Mouse (Mus musculus) ES-Bruce4 (cell line): ENCODE data around the gene Ikbip. TPM values are rescaled to one million over a fixed set of nuclear protein-coding genes. Genes with fewer than 3 reads are reported as not detected.

Experiments
- H3K27ac ChIP-seq: 2 replicates; pipeline ENCODE4 v1.5.1; 2012; ENCODE audit warnings: low read length, inconsistent platforms; ENCODE audit not compliant: insufficient read depth
- H3K27me3 ChIP-seq: 2 replicates; pipeline ENCODE4 v1.6.1; 2012; ENCODE audit warnings: mild to moderate bottlenecking, low read length, inconsistent platforms; ENCODE audit not compliant: control insufficient read depth, poor library complexity, insufficient read depth, severe bottlenecking
- H3K36me3 ChIP-seq: 2 replicates; pipeline ENCODE4 v1.6.1; 2012; ENCODE audit warnings: inconsistent platforms, mild to moderate bottlenecking, low read length, moderate library complexity; ENCODE audit not compliant: control insufficient read depth, poor library complexity, insufficient read depth, severe bottlenecking
- H3K4me1 ChIP-seq: one replicate; pipeline ENCODE4 v1.8.1; 2011; ENCODE audit warnings: low read length; ENCODE audit not compliant: control insufficient read depth, insufficient read depth
- H3K4me3 ChIP-seq: 2 replicates; pipeline ENCODE4 v1.5.1; 2011; ENCODE audit warnings: low read depth, mild to moderate bottlenecking, low read length
- H3K9ac ChIP-seq: 2 replicates; pipeline ENCODE4 v1.6.1; 2012; ENCODE audit warnings: low read depth, mild to moderate bottlenecking, inconsistent platforms; ENCODE audit not compliant: poor library complexity, severe bottlenecking
- H3K9me3 ChIP-seq: replicated peaks from 2 replicates; pipeline ENCODE4 v1.6.1; 2012; ENCODE audit warnings: mild to moderate bottlenecking, low read length, inconsistent platforms; ENCODE audit not compliant: control insufficient read depth, poor library complexity, insufficient read depth, severe bottlenecking
- CTCF ChIP-seq: IDR thresholded peaks from one replicate; pipeline ENCODE4 v1.8.1; 2011; ENCODE audit warnings: low read depth, low read length
- EP300 ChIP-seq: IDR thresholded peaks from 2 replicates; pipeline ENCODE4 v1.6.1; 2011; ENCODE audit warnings: low read depth, low read length; ENCODE audit not compliant: insufficient read depth
- POLR2A ChIP-seq: IDR thresholded peaks from one replicate; pipeline ENCODE4 v1.8.1; 2011; ENCODE audit warnings: low read length; ENCODE audit not compliant: insufficient read depth
- polyA plus RNA-seq: library from polyadenylated mRNA; stranded (reverse); fragments of >200 nt; gene quantifications from 2 replicates; pipeline ENCODE4 v1.2.4, GENCODE M21; 2011; ENCODE audit warnings: low read depth; ENCODE audit not compliant: missing spikeins, insufficient read depth, insufficient read length

Gene Ikbip
- polyA plus RNA-seq, 1 experiment = 35.1 TPM

- H3K4me1 ChIP-seq = peaks cover 1% of the 10 kb centered on the region
- H3K36me3 ChIP-seq = peaks cover 40% of the 10 kb centered on the region
- no peaks in the 10 kb centered on the region for H3K9me3 ChIP-seq
- no peak for TF ChIP-seq CTCF
- TF ChIP-seq EP300 = no peak
- no peak for TF ChIP-seq POLR2A
- no peak overlapping the region for H3K4me3 ChIP-seq
- H3K27me3 ChIP-seq = no peaks in the 10 kb centered on the region
- no peak overlapping the region for H3K9ac ChIP-seq
- no peak overlapping the region for H3K27ac ChIP-seq
Measured at GRCm38 (mm10) chr10:91062355-91062754, 20.4 kb upstream of the Ikbip start.

DNA sequence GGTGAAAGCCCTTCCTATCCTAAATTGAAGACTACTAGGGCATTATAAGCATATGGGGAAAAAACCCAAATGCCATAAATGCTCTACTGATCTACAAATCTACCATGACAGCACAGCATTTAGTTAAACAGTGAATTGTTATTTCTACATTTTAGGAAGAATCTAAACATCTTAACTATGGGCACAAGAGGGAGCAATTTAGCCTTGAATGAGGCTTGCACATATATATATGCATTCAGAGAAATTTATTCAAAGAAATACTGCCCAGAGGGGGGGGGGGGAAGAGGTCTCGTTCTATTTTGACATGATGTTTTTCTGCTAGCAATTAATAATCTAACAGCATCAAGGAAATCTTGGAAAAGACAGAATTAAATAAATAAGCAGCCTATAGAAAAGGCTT, 11.0 kb upstream of the Ikbip start:
- TF ChIP-seq EP300 = no peak
- TF ChIP-seq CTCF = no peak
- no peak for TF ChIP-seq POLR2A
- Histone ChIP-seq H3K9ac (no peak overlapping the region), H3K4me3 (no peak overlapping the region), H3K27ac (no peak overlapping the region), H3K36me3 (peaks cover 14% of the 10 kb centered on the region), H3K4me1 (no peaks in the 10 kb centered on the region), H3K27me3 (no peaks in the 10 kb centered on the region), H3K9me3 (no peaks in the 10 kb centered on the region)

GRCm38 (mm10) chr10:91073345-91073744, 9.4 kb upstream of the Ikbip start:
- peaks cover 18% of the 10 kb centered on the region for H3K36me3 ChIP-seq

GRCm38 (mm10) chr10:91076667-91077066, 6.1 kb upstream of the Ikbip start:
- no peaks in the 10 kb centered on the region for H3K4me1 ChIP-seq
- H3K36me3 ChIP-seq = peaks cover 26% of the 10 kb centered on the region
- H3K27me3 ChIP-seq = no peaks in the 10 kb centered on the region
- no peak overlapping the region for H3K27ac ChIP-seq
- TF ChIP-seq EP300 = no peak
- TF ChIP-seq CTCF = no peak
- no peak for TF ChIP-seq POLR2A
- no peak overlapping the region for H3K9ac ChIP-seq
- H3K9me3 ChIP-seq = no peaks in the 10 kb centered on the region
- no peak overlapping the region for H3K4me3 ChIP-seq

More at GRCm38 (mm10) chr10:91073345-91073744, 9.4 kb upstream of the Ikbip start:
- Histone ChIP-seq H3K4me3 (no peak overlapping the region), H3K9ac (no peak overlapping the region), H3K9me3 (no peaks in the 10 kb centered on the region), H3K4me1 (no peaks in the 10 kb centered on the region), H3K27ac (no peak overlapping the region), H3K27me3 (no peaks in the 10 kb centered on the region)
- TF ChIP-seq EP300 (no peak), POLR2A (no peak), CTCF (no peak)

GRCm38 (mm10) chr10:91080540-91080939, 2.2 kb upstream of the Ikbip start:
- Histone ChIP-seq H3K9me3 (no peaks in the 10 kb centered on the region), H3K36me3 (peaks cover 23% of the 10 kb centered on the region), H3K9ac (no peak overlapping the region), H3K4me3 (no peak overlapping the region), H3K27me3 (no peaks in the 10 kb centered on the region), H3K4me1 (no peaks in the 10 kb centered on the region), H3K27ac (no peak overlapping the region)
- no peak for TF ChIP-seq EP300
- TF ChIP-seq POLR2A = no peak
- TF ChIP-seq CTCF = no peak

DNA sequence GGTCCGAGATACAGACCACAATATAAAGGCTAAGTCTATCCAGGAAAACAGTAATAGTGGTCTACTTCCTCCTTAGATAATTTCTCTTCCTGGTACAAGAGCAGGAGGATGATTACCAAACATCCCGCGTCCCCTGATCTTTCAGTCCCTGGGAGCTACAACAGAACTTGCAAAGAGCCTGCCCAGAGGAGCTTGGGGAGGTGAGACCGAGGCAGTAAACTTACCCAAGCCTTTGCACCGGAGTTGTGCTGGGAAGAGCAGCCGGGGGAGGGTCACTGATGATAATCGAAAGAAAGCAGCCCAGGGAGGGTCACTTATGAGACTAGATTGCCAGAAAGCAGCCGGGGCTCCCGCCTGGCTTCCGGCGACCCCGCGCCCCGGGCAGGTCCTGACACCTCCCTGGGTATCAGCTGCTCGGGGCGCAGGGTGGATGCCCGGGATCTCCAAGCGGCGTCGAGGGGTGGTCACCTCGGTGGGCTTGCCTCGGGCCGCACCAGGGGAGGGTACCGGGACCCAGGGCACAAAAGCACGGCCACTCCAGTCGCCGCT, 707 bp upstream of the Ikbip start:
- Histone ChIP-seq H3K4me1 (no peaks in the 10 kb centered on the region), H3K4me3 (peak overlapping the region; percentile 69), H3K9me3 (no peaks in the 10 kb centered on the region), H3K27ac (peak overlapping the region; percentile 9), H3K36me3 (peaks cover 17% of the 10 kb centered on the region), H3K9ac (peak overlapping the region; percentile 87), H3K27me3 (no peaks in the 10 kb centered on the region)
- no peak for TF ChIP-seq POLR2A
- TF ChIP-seq EP300 = no peak
- no peak for TF ChIP-seq CTCF
